Mouse (Mus musculus): ENCODE data around the gene Cenpw.
A peak's percentile ranks its signal among the peaks of the same experiment; 100 is the strongest.

The Cenpw gene

GRCm38 (mm10) chr10:30199916-30200826 is at the start of gene Cenpw:
TSS of gene Cenpw (minus strand) at chr10:30200560.
- DNase-seq (ENCODE audit: low read depth) = peak; percentile 75

GRCm38 (mm10) chr10:30249654-30250053 is 49.3 kb upstream of the Cenpw start:
- DNase-seq (ENCODE audit: low read depth) = no peak

GRCm38 (mm10) chr10:30199501-30199900 is 859 bp downstream of the Cenpw start:
- no peak for DNase-seq (ENCODE audit: low read depth)

GRCm38 (mm10) chr10:30167700-30168099 is 32.7 kb downstream of the Cenpw start:
- no peak for DNase-seq (ENCODE audit: low read depth)

All from c-Kit-positive CD71-positive TER-119-negative erythroid progenitor cells, embryonic 14.5 days (primary cell).